Mouse (Mus musculus) right cerebral cortex, postnatal 36 days (tissue): ENCODE measurements around the gene Ftsj1.

Experiments used
- DNase-seq, 2 experiments: peaks; one replicate each; pipeline ENCODE4 v3.0.0; 2022; ENCODE audit warnings: low spot score in 2 of 2, mixed read lengths in 1 of 2

Ftsj1 gene

GRCm38 (mm10) chrX:8252334-8253285, at the start of gene Ftsj1:
TSS of gene Ftsj1 (minus strand) at chrX:8252406.
- DNase-seq = peak; percentile 70 to 85

GRCm38 (mm10) chrX:8288621-8289020, 36.4 kb upstream of the Ftsj1 start:
- no peak for DNase-seq

GRCm38 (mm10) chrX:8274056-8274455, 21.9 kb upstream of the Ftsj1 start:
- DNase-seq = no peak

- no peak for DNase-seq
These were observed 19.8 kb upstream of the Ftsj1 start for GRCm38 (mm10) chrX:8272000-8272399.

GRCm38 (mm10) chrX:8271083-8271820, 19.0 kb upstream of the Ftsj1 start, which contains the start of gene Slc38a5:
TSS of gene Slc38a5 (plus strand) at chrX:8271133.
- no peak for DNase-seq

- DNase-seq = no peak
These were observed 12.0 kb upstream of the Ftsj1 start for GRCm38 (mm10) chrX:8264222-8264621.

- DNase-seq = no peak
These were observed 11.1 kb upstream of the Ftsj1 start for GRCm38 (mm10) chrX:8263156-8263804.

- DNase-seq = no peak
These were observed 7.3 kb upstream of the Ftsj1 start for GRCm38 (mm10) chrX:8259478-8259877.

- no peak for DNase-seq
These were observed 3.6 kb upstream of the Ftsj1 start for GRCm38 (mm10) chrX:8255807-8256206.

- no peak for DNase-seq
These were observed 1.5 kb upstream of the Ftsj1 start for GRCm38 (mm10) chrX:8253711-8254110.

- no peak for DNase-seq
These were observed 345 bp downstream of the Ftsj1 start for GRCm38 (mm10) chrX:8251789-8252333.

GRCm38 (mm10) chrX:8248542-8249120, 3.6 kb downstream of the Ftsj1 start:
- no peak for DNase-seq

- no peak for DNase-seq
These were observed 4.5 kb downstream of the Ftsj1 start for GRCm38 (mm10) chrX:8247680-8248079.

- DNase-seq = no peak
These were observed 13.3 kb downstream of the Ftsj1 start for GRCm38 (mm10) chrX:8238804-8239395.

- DNase-seq = no peak
These were observed 15.5 kb downstream of the Ftsj1 start for GRCm38 (mm10) chrX:8236704-8237103.

- no peak for DNase-seq
These were observed 18.6 kb downstream of the Ftsj1 start for GRCm38 (mm10) chrX:8233602-8234001.

- no peak for DNase-seq
These were observed 21.9 kb downstream of the Ftsj1 start for GRCm38 (mm10) chrX:8230272-8230671.

GRCm38 (mm10) chrX:8223473-8223872, 28.7 kb downstream of the Ftsj1 start:
- DNase-seq = no peak

- DNase-seq = peak in 1 of 2 experiments; percentile 23
These were observed 29.4 kb downstream of the Ftsj1 start for GRCm38 (mm10) chrX:8222678-8223421.

- peak; percentile 38 to 67 for DNase-seq
These were observed 29.9 kb downstream of the Ftsj1 start for GRCm38 (mm10) chrX:8222296-8222677.
